Mouse (Mus musculus): ENCODE measurements around the gene Plod3. TPM values are rescaled to one million over a fixed set of nuclear protein-coding genes. Genes with fewer than 3 reads are reported as not detected.
A peak's percentile ranks its signal among the peaks of the same experiment; 100 is the strongest.

The Plod3 gene
- polyA plus RNA-seq, 1 experiment = 15.3 TPM

DNA sequence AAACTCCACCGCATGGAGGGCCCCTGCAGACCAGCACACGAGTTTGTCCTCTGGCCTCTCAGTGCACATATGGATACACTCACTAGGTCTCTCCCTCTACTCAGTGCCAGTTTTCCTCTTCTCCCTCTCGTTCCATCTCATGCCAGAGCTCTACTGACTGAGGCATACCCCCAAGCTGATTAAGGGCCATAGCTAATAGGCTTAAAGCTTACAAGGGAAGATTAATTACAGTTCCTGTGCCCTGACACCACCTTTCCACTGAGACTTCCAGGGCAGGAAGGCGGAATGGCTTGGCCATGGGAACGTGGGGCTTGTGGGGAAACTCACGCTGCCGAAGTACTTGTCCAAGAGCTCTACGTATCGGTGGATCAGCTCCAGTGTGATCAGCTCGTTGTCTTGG lies 54.6 kb downstream of the Plod3 start:
- Histone ChIP-seq H3K27ac (ENCODE audit: control insufficient read depth, insufficient read depth, low read depth, low read length) (no peak overlapping the region), H3K27me3 (ENCODE audit: control insufficient read depth, insufficient read depth, low read length) (no peaks in the 10 kb centered on the region), H3K4me1 (ENCODE audit: control insufficient read depth, insufficient read depth, low read length) (peaks cover 10% of the 10 kb centered on the region), H3K4me3 (ENCODE audit: control insufficient read depth, low read depth, low read length) (no peak overlapping the region), H3K36me3 (ENCODE audit: control insufficient read depth, insufficient read depth, low read length) (no peaks in the 10 kb centered on the region)
- no peak for TF ChIP-seq CTCF (IDR thresholded peaks at IDR 0.05; ENCODE audit: control insufficient read depth, insufficient read depth, insufficient replicate concordance, low read depth, low read length)
- TF ChIP-seq POLR2A (IDR thresholded peaks at IDR 0.05; ENCODE audit: control insufficient read depth, low read depth, low read length) = no peak

DNA sequence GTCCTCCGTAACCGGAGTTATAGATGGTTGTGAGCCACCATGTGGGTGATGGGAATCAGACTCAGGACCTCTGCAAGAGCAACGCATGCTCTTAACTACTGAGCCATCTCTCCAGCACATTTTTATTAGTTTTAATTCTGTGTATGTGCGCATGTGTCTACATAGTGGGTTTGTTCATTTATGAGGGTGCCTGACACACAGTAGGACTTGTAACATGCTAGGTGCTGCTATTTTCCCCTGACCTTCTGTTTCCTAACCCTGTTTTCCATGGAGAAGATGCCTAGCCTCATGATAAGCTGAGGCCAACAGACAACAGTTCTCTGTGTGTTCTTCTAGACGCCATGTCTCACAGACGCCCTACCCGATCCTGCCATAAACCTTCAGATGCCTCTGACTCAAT lies 57.2 kb downstream of the Plod3 start:
- no peaks in the 10 kb centered on the region for H3K36me3 ChIP-seq (ENCODE audit: control insufficient read depth, insufficient read depth, low read length)
- peaks cover 11% of the 10 kb centered on the region for H3K4me1 ChIP-seq (ENCODE audit: control insufficient read depth, insufficient read depth, low read length)
- no peak overlapping the region for H3K27ac ChIP-seq (ENCODE audit: control insufficient read depth, insufficient read depth, low read depth, low read length)
- TF ChIP-seq POLR2A (IDR thresholded peaks at IDR 0.05; ENCODE audit: control insufficient read depth, low read depth, low read length) = no peak
- H3K27me3 ChIP-seq (ENCODE audit: control insufficient read depth, insufficient read depth, low read length) = no peaks in the 10 kb centered on the region
- no peak overlapping the region for H3K4me3 ChIP-seq (ENCODE audit: control insufficient read depth, low read depth, low read length)

- Histone ChIP-seq H3K36me3 (ENCODE audit: control insufficient read depth, insufficient read depth, low read length) (no peaks in the 10 kb centered on the region), H3K27ac (ENCODE audit: control insufficient read depth, insufficient read depth, low read depth, low read length) (peak within 1 kb of the TSS; percentile 63; the same call in 1 of the 2 replicates), H3K4me3 (ENCODE audit: control insufficient read depth, low read depth, low read length) (peak within 1 kb of the TSS; percentile 90), H3K4me1 (ENCODE audit: control insufficient read depth, insufficient read depth, low read length) (peaks cover 11% of the 10 kb centered on the region), H3K27me3 (ENCODE audit: control insufficient read depth, insufficient read depth, low read length) (no peaks in the 10 kb centered on the region)
- no peak for TF ChIP-seq CTCF (IDR thresholded peaks at IDR 0.05; ENCODE audit: control insufficient read depth, insufficient read depth, insufficient replicate concordance, low read depth, low read length)
- no peak for TF ChIP-seq POLR2A (IDR thresholded peaks at IDR 0.05; ENCODE audit: control insufficient read depth, low read depth, low read length)
These were observed 58.8 kb downstream of the Plod3 start, which contains the start of gene Ap1s1 for GRCm38 (mm10) chr5:137045402-137046323. Ap1s1 (minus strand) TSS chr5:137046135.

Other genes with a start within 250 kb of the Plod3 start
- 134 and 135 TPM in 2 replicates for gene Col26a1, start 103.8 kb upstream of the Plod3 start, polyA plus RNA-seq (2012; rRNA removed)
- gene Ift22, start 78.9 kb upstream of the Plod3 start, polyA plus RNA-seq (2012; rRNA removed) = 133 TPM in 2 replicates
- gene Fis1, start 33.7 kb upstream of the Plod3 start, polyA plus RNA-seq (2012; rRNA removed) = 71.3 and 76.5 TPM in 2 replicates
- 0.25 and 0.58 TPM in 2 replicates for gene Cldn15, start 20.4 kb upstream of the Plod3 start, polyA plus RNA-seq (2012; rRNA removed)
- gene Znhit1, start 1.0 kb downstream of the Plod3 start, polyA plus RNA-seq (2012; rRNA removed) = 308 and 386 TPM in 2 replicates
- gene Vgf, start 39.4 kb downstream of the Plod3 start, polyA plus RNA-seq (2012; rRNA removed) = 0.84 and 1.9 TPM in 2 replicates
- gene Ap1s1, start 59.1 kb downstream of the Plod3 start, polyA plus RNA-seq (2012; rRNA removed) = 15.4 and 16.6 TPM in 2 replicates
- 0.72 and 0.88 TPM in 2 replicates for gene Serpine1, start 85.2 kb downstream of the Plod3 start, polyA plus RNA-seq (2012; rRNA removed)
- 0.58 and 0.76 TPM in 2 replicates for gene Trim56, start 129.2 kb downstream of the Plod3 start, polyA plus RNA-seq (2012; rRNA removed)
- 24.7 and 26.0 TPM in 2 replicates for gene Muc3, start 162.3 kb downstream of the Plod3 start, polyA plus RNA-seq (2012; rRNA removed)
- gene Muc3a, start 225.4 kb downstream of the Plod3 start, polyA plus RNA-seq (2012; rRNA removed) = 1.2 and 1.4 TPM in 2 replicates